Mouse (Mus musculus) bone marrow, adult 2 months (tissue): ENCODE measurements around the gene Ostf1. TPM values are rescaled to one million over a fixed set of nuclear protein-coding genes. Genes with fewer than 3 reads are reported as not detected.
A peak's percentile ranks its signal among the peaks of the same experiment; 100 is the strongest.

Source experiments
- H3K27ac ChIP-seq: fragments of 200-500 bp; 2 replicates; pipeline ENCODE4 v1.5.1; 2012; ENCODE audit warnings: low read depth, mild to moderate bottlenecking, control low read depth, inconsistent platforms, low read length; ENCODE audit not compliant: control insufficient read depth, poor library complexity, insufficient read depth
- H3K4me1 ChIP-seq: fragments of 200-500 bp; 2 replicates; pipeline ENCODE4 v1.6.1; 2011; ENCODE audit warnings: low read length; ENCODE audit not compliant: control insufficient read depth, insufficient read depth
- H3K4me3 ChIP-seq: fragments of 200-500 bp; replicated peaks from 2 replicates; pipeline ENCODE3; 2011; ENCODE audit warnings: mild to moderate bottlenecking, low read depth, low read length, control low read depth; ENCODE audit not compliant: control insufficient read depth
- CTCF ChIP-seq: fragments of 200-500 bp; IDR thresholded peaks from 2 replicates; pipeline ENCODE4 v1.5.1; 2011; ENCODE audit warnings: low read length, control low read depth; ENCODE audit not compliant: control insufficient read depth, insufficient read depth
- POLR2A ChIP-seq: fragments of 200-500 bp; IDR thresholded peaks from 2 replicates; pipeline ENCODE4 v1.6.1; 2011; ENCODE audit warnings: low read depth, mild to moderate bottlenecking, control low read depth, low read length, borderline replicate concordance; ENCODE audit not compliant: control insufficient read depth
- WGBS: fragments of 180-500 bp; shearing (Covaris S2); methylation state at CpG from one replicate; pipeline ENCODE4 v1.1.7; 2018; 5-methylcytosine and 5-hydroxymethylcytosine counted together
- polyA plus RNA-seq: library from polyadenylated mRNA; stranded (reverse); fragments of >200 nt; gene quantifications from 2 replicates; pipeline ENCODE4 v1.2.4, GENCODE M21; 2011; ENCODE audit warnings: low replicate concordance; ENCODE audit not compliant: missing spikeins, insufficient read depth, insufficient read length

Gene Ostf1
- polyA plus RNA-seq, 1 experiment: 64.7 TPM

DNA sequence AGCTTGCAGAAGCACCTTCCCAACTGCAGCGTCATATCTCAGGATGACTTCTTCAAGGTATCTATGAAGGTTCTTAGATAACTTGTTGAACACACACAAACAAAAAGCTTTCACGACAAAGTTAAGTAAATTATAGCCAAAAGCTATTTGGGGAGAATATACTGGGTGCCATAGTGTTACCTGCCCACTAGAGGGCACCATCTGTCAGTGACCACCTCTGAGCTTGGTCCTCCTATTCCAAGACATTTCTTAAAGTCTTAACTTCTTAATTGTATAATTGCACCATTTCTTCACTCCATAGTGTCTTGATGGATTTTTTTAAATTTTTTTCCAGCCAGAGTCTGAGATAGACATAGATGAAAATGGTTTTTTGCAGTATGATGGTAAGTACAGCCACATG is 7.9 kb upstream of the Ostf1 start:
- WGBS: 49% methylated on average over 2 of the region's 2 CpGs
- Histone ChIP-seq H3K4me1 (no peaks in the 10 kb centered on the region), H3K4me3 (no peak overlapping the region), H3K27ac (no peak overlapping the region)
- peak; percentile 50 for TF ChIP-seq CTCF
- TF ChIP-seq POLR2A: no peak

DNA sequence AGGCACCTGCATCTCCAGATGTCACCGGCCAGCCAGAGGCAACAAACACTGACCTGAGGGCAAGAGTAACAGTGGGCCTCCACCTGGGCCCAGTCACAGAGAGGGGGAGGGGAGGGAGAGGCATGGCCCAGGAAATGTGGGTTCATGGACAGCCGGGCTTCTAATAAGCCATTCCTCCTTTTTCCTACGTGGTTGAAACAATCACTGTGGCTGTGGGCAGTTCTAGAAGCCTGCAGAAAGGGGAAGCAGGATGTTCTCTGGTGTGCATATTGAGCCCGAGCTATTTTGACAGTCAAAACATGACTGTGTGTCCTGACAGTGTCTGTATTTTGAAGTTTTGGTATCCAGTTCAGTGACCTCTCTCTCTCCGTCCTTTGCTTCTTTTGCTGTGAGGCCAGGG is 7.3 kb upstream of the Ostf1 start:
- no peak for TF ChIP-seq CTCF
- no peak for TF ChIP-seq POLR2A
- 32% methylated on average over 5 of the region's 5 CpGs for WGBS

DNA sequence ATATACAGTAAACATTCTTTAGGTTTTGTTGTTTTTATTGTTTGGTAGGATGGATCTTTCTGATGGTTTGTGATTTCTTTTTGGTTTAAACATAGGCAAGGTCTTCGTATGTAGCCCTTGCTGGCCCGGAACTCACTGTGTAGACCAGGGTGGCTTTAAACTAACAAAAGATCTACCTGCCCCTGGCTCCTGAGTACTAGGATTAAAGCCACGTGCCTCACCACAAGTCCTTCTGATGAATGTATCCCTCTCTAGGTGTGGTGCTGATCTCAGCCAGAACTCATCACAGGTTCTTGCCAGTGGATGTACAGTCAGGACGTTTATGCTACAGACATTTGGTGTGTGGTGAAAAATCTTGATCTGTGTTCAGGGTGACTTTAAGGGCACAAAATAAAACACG is 6.3 kb upstream of the Ostf1 start:
- H3K4me3 ChIP-seq: no peak overlapping the region
- no peaks in the 10 kb centered on the region for H3K4me1 ChIP-seq
- H3K27ac ChIP-seq: no peak overlapping the region
- WGBS: 87% methylated on average over 5 of the region's 5 CpGs
- TF ChIP-seq CTCF (no peak), POLR2A (no peak)

More for the DNA sequence above, 7.3 kb upstream of the Ostf1 start:
- Histone ChIP-seq H3K4me1 (no peaks in the 10 kb centered on the region), H3K27ac (no peak overlapping the region), H3K4me3 (no peak overlapping the region)

DNA sequence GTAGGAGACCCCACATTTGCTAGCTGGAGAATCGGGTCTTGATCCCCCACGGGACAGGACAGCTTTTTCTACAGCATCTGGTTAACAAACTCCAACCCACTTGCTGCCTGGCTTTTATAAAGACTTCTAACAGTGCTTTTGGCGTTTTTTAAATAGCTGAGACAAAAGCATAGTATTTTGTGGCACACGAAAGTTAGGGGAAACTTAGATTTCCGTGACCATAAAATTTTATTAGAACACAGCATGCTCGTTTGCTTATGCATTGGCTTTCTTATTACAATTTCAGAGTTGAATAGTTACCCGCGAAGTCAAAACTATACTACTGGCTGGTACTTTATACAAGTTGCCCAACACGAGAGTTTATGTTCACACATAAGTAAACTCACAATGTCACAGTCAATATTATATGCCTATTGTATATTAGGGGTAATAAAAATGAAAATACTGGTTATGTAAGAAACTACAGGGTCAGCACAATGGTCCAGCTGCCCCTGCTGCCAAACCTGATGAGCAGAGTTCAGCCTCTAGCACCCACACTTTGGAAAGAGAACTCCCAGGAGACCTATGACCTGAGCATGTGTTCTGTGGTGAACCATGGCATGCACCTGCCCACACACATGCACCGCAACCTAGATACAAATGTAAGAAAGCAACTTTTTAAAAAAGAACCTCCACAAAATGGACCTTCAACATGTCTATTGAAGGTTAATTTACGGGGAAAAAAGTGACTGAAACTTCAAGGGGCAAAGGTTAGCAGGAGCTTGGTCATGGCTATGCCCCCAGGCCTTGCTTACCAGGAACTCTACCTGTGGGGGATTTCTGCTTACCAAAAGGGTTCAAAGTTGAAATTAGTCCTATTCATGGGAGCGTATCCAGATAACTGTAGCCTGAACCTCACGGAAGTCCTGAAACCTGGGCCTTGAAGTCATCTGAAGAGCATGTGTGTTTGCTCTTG is 885 bp upstream of the Ostf1 start:
- WGBS: 55% methylated on average over 13 of the region's 13 CpGs
- H3K4me3 ChIP-seq: peak overlapping the region; percentile 83
- H3K27ac ChIP-seq: peak overlapping the region; percentile 99
- H3K4me1 ChIP-seq: peaks cover 1% of the 10 kb centered on the region
- TF ChIP-seq POLR2A (no peak), CTCF (no peak)

DNA sequence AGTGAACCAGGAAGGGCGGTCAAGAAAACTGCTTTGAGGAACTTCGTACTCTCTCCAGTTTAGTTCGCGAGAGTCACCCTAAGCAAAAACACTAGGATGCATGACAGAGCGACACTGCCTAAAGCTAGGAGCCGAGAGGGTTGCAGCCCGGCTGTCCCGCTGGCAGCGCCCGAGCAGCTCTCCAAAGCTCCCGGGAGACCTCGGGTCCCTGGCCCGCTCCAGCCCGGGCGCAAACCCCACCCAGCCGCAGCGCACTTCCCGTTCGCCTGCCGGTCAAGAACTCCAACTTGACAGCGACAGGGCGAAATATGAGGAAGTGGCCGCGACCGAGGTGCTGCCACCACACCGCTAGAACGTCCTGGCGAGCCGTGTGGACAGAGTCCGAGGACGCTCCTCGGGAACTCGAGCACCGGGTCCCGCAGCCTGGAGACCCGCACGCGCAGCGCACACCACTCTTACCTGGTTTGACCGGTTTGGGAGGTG is 421 bp downstream of the Ostf1 start:
- H3K27ac ChIP-seq: peak overlapping the region; percentile 99

DNA sequence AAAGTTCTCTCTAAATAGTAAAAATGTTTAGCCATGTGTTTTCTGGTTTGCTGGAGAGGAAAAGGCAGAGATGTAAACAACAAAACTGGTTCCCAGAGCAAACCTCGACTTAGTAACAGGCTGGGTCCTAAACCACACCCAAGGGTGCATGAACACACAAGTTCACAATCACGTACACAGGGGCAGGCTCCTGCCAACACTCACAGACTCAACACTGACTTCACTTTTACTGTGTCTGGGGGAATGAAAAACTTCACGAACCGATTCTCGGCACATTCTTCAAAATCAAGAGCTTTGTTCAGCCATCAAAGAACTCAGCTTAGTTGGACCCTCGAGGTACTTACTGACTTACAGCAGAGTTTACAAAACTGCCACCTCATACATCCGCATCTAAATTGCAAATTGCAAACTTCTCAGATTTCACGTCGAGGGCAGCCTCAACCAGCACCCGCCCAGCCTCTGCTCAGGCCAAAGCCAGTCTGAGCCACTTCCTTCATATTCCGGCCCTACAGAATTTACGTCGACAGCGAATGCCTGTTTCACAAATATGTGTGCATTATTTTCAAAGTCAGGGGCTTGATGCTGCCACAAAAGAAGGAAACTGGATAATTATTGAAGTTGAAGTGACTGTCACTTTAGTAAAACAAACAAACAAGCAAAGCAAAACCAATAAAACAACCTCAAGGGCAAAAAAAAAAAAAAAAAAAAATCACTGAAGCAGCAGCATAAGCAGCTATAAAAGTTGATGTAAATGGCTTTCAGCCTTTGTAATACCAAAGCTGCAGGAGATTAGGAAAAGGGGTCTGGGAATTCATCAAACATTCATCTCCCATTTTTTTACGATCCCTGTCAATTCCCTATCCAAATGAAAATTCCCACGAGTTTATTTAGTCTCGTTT is 1.2 kb downstream of the Ostf1 start:
- WGBS: 5% methylated on average over 17 of the region's 17 CpGs

More for the DNA sequence above, 421 bp downstream of the Ostf1 start:
- Histone ChIP-seq H3K4me3 (peak overlapping the region; percentile 97), H3K4me1 (peaks cover 1% of the 10 kb centered on the region)
- TF ChIP-seq CTCF: no peak
- no peak for TF ChIP-seq POLR2A
- under 1% methylated on average over 40 of the region's 40 CpGs for WGBS

DNA sequence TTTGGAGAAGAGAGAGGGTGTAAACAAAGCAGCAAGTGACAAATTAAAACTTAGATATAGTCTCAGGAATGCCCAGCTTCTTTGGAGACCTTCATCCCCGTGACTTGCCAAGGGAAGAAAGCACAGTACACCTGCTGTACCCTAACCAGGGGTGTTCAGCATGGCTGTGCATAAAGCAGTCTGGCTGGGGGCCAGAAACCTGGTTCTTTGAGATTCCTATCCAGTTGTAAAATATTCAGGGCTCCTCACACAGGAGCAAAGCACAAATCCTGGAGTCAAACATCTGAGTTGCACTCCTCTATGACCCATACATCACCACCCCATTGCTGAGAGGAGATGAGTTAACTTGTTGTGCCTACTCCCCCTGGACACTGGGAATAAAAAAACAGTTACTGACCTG is 2.0 kb downstream of the Ostf1 start:
- Histone ChIP-seq H3K27ac (no peak overlapping the region), H3K4me1 (peaks cover 1% of the 10 kb centered on the region), H3K4me3 (no peak overlapping the region)
- WGBS: 65% methylated on average over 1 of the region's 1 CpGs
- no peak for TF ChIP-seq POLR2A
- TF ChIP-seq CTCF: no peak

More for the DNA sequence above, 1.2 kb downstream of the Ostf1 start:
- TF ChIP-seq CTCF (no peak), POLR2A (peak; percentile 41; the same call in 1 of the 2 replicates)
- peak overlapping the region; percentile 97 for H3K4me3 ChIP-seq
- H3K4me1 ChIP-seq: peaks cover 1% of the 10 kb centered on the region
- peak overlapping the region; percentile 99 for H3K27ac ChIP-seq
